Mouse (Mus musculus) hindbrain, postnatal 0 days (tissue): ENCODE results near the gene Ccdc141. TPM values are rescaled to one million over a fixed set of nuclear protein-coding genes. Genes with fewer than 3 reads are reported as not detected.
A peak's percentile ranks its signal among the peaks of the same experiment; 100 is the strongest.

ENCODE experiments used
- ATAC-seq: fragments of 200-750 bp; cut with Nextera tagmentation; 2 replicates; pipeline ENCODE4 v1.8.0; 2017; ENCODE audit warnings: mild to moderate bottlenecking, moderate TSS enrichment, moderate library complexity
- DNase-seq: peaks from one replicate; pipeline ENCODE4 v3.0.0-alpha.2; 2015; ENCODE audit warnings: low spot score
- H3K27ac ChIP-seq: fragments of 300-500 bp; sonication (generic); 2 replicates; pipeline ENCODE4 v1.5.1; 2014; ENCODE audit warnings: mild to moderate bottlenecking
- H3K27me3 ChIP-seq: fragments of 300-500 bp; sonication (generic); 2 replicates; pipeline ENCODE4 v1.6.1; 2014; ENCODE audit warnings: low read length, mixed read lengths; ENCODE audit not compliant: insufficient read depth
- H3K36me3 ChIP-seq: fragments of 300-500 bp; sonication (generic); 2 replicates; pipeline ENCODE4 v1.6.1; 2014; ENCODE audit warnings: low read length, mixed read lengths; ENCODE audit not compliant: insufficient read depth
- H3K4me1 ChIP-seq: fragments of 300-500 bp; sonication (generic); 2 replicates; pipeline ENCODE4 v1.6.1; 2014; ENCODE audit warnings: antibody characterized with exemption, low read length, mixed read lengths; ENCODE audit not compliant: insufficient read depth
- H3K4me2 ChIP-seq: fragments of 300-500 bp; sonication (generic); 2 replicates; pipeline ENCODE4 v1.6.1; 2014; ENCODE audit warnings: low read depth, mild to moderate bottlenecking, low read length, moderate library complexity, mixed read lengths
- H3K4me3 ChIP-seq: fragments of 300-500 bp; sonication (generic); 2 replicates; pipeline ENCODE4 v1.5.1; 2014; ENCODE audit warnings: low read length
- H3K9ac ChIP-seq: fragments of 300-500 bp; sonication (generic); replicated peaks from 2 replicates; pipeline ENCODE4 v1.6.1; 2014; ENCODE audit warnings: mild to moderate bottlenecking, low read length, moderate library complexity, mixed read lengths
- H3K9me3 ChIP-seq: fragments of 300-500 bp; sonication (generic); 2 replicates; pipeline ENCODE4 v1.6.1; 2016; ENCODE audit warnings: low read length, mixed read lengths
- CTCF ChIP-seq: IDR thresholded peaks from 2 replicates; pipeline ENCODE4 v1.5.1; 2016; ENCODE audit warnings: antibody characterized with exemption, control low read depth, low read depth
- WGBS: fragments of 180-500 bp; shearing (Covaris S2); extraction: QIAGEN DNeasy Blood & Tissue Kit; methylation state at CpG from one replicate; pipeline ENCODE4 v1.1.7; 2014; 5-methylcytosine and 5-hydroxymethylcytosine counted together
- polyA plus RNA-seq: library from polyadenylated mRNA; unstranded; fragments of >200 nt; fragmentation: Nextera tagmentation; extraction: Ambion mirVana; gene quantifications from 2 replicates; pipeline ENCODE4 v1.2.1, GENCODE M21; 2015
- total RNA-seq: library from RNA; depleted of rRNA; stranded (reverse); fragments of >200 nt; gene quantifications from 2 replicates; pipeline ENCODE4 v1.2.3, GENCODE M21; 2014

The Ccdc141 gene
- total and polyA plus RNA-seq, 2 experiments from 2014 or later: 10.1 to 20.0 TPM

DNA sequence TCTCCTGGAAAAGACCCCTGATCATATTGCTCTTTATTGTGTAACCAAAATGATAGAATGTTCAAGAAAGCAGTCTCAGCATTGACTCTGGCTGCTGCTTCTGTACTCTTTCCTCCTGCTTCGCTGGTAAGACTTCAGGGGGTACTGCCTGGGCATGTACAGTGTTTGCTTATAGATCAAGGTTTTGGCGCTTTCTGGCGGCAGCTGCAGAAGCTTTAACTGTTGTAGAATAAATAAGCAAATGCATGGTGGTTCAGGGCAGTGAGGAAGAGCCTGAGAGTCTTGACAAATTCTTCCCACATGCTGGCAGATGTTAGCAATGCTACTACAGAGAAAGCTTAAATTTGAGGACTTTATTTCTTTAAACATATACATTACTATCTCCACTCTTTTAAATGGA, 24.1 kb downstream of the Ccdc141 start:
- Histone ChIP-seq H3K4me1 (peaks cover 10% of the 10 kb centered on the region; the same call in 1 of the 2 replicates), H3K9me3 (no peaks in the 10 kb centered on the region), H3K27me3 (no peaks in the 10 kb centered on the region), H3K4me2 (no peak overlapping the region), H3K36me3 (no peaks in the 10 kb centered on the region), H3K9ac (no peak overlapping the region), H3K27ac (no peak overlapping the region), H3K4me3 (no peak overlapping the region)
- no peak for TF ChIP-seq CTCF
- 76% methylated on average over 3 of the region's 3 CpGs for WGBS
- DNase-seq (no peak), ATAC-seq (no peak)

DNA sequence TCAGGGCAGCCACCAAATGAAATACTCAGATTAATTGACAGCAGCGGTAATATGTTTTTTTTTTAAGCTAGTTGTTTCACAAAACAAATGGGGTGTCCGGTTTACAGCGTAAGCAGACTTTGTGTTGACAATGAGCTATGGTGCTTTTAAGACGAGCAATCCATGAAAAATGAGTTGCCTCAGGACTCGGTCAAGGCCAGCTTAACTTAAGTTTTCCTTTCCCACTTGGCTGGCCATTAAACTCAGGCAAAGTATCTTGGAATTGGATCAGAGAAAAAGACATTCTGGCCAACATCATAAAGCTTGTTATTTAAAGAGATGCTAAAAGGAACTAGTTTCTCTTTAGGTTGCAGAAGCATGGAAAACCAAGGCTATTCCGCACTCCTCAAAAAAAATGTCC, 26.9 kb downstream of the Ccdc141 start:
- no peak for DNase-seq
- no peak overlapping the region for H3K4me2 ChIP-seq
- no peak overlapping the region for H3K27ac ChIP-seq
- no peak for TF ChIP-seq CTCF
- no peak overlapping the region for H3K4me3 ChIP-seq
- H3K9ac ChIP-seq: no peak overlapping the region
- H3K9me3 ChIP-seq: no peaks in the 10 kb centered on the region
- H3K4me1 ChIP-seq: peaks cover 3% of the 10 kb centered on the region; the same call in 1 of the 2 replicates
- H3K36me3 ChIP-seq: no peaks in the 10 kb centered on the region
- 70% methylated on average over 6 of the region's 6 CpGs for WGBS
- no peaks in the 10 kb centered on the region for H3K27me3 ChIP-seq
- ATAC-seq: no peak

DNA sequence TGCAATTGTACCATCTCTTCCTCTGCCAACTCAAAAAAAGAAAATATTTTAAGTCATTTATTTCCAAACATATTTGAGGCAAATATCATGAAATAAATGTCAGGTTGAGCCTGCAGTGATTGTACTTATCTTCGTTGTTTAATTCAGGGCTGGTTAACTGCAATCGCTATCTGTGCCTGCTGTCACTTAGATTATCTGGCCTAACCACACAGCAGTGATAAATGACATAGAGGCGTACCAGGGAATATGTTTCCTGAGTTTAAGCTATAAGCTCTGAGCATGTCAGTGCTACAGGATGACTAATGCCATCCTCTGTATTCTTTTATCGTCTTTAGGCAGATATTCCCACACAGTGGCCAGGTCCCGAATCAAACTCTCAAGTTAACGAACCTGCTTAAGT, 31.6 kb downstream of the Ccdc141 start:
- TF ChIP-seq CTCF: no peak
- Histone ChIP-seq H3K4me3 (no peak overlapping the region), H3K4me2 (no peak overlapping the region), H3K4me1 (no peaks in the 10 kb centered on the region), H3K27ac (no peak overlapping the region), H3K36me3 (no peaks in the 10 kb centered on the region), H3K9me3 (no peaks in the 10 kb centered on the region), H3K9ac (no peak overlapping the region), H3K27me3 (no peaks in the 10 kb centered on the region)
- 89% methylated on average over 6 of the region's 6 CpGs for WGBS
- no peak for DNase-seq
- ATAC-seq: no peak

- Histone ChIP-seq H3K9me3 (no peaks in the 10 kb centered on the region), H3K27ac (no peak overlapping the region), H3K4me2 (no peak overlapping the region), H3K9ac (no peak overlapping the region), H3K4me1 (no peaks in the 10 kb centered on the region), H3K4me3 (no peak overlapping the region), H3K27me3 (no peaks in the 10 kb centered on the region), H3K36me3 (no peaks in the 10 kb centered on the region)
- 34% methylated on average over 1 of the region's 1 CpGs for WGBS
- no peak for TF ChIP-seq CTCF
- ATAC-seq: no peak
- DNase-seq: no peak
These were observed 35.5 kb downstream of the Ccdc141 start for GRCm38 (mm10) chr2:77134906-77135305.

DNA sequence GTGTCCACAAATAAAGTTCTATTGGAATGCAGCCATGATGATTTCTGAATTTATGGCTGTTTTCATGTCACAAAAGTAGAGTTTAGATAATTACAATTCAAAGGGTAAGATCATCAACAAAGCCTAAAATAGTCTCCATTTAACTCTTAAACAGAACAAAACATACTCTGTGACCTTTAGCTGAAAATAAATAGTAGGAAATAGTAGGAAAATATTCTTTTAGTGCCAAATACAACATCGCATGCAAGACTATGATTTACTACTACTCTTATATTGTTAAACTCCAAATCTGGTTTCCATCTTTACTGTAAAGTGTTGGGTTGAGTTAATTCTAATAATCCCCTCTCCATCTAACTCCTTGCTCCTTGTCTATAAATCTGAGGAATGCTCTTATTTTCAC, 37.0 kb downstream of the Ccdc141 start:
- Histone ChIP-seq H3K4me1 (no peaks in the 10 kb centered on the region), H3K9me3 (no peaks in the 10 kb centered on the region), H3K27ac (no peak overlapping the region), H3K36me3 (no peaks in the 10 kb centered on the region), H3K9ac (no peak overlapping the region), H3K4me3 (no peak overlapping the region), H3K4me2 (no peak overlapping the region), H3K27me3 (no peaks in the 10 kb centered on the region)
- WGBS: 98% methylated on average over 1 of the region's 1 CpGs
- ATAC-seq: no peak
- no peak for TF ChIP-seq CTCF
- DNase-seq: no peak

DNA sequence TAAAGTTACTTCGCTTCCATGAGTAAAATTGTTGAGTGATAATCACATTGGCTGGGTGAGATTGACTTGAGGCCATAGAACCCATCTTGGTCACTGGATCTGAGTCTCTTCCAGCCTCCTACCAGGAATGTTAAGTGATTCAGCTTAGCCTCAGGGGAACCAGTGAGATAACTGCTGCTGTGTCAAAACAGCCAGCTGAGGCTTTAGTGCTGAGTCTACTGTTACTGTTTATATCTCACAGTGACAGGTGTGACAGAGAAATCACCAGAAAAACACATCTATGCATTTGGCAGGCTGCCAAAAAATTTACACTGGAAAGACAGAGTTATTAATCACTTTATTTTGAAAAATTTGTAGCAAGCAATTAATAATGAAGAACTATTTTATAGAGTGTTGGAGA, 43.5 kb downstream of the Ccdc141 start:
- no peak overlapping the region for H3K27ac ChIP-seq
- H3K9ac ChIP-seq: no peak overlapping the region
- 88% methylated on average over 1 of the region's 1 CpGs for WGBS
- no peaks in the 10 kb centered on the region for H3K36me3 ChIP-seq
- no peaks in the 10 kb centered on the region for H3K9me3 ChIP-seq
- no peak for TF ChIP-seq CTCF
- ATAC-seq (no peak), DNase-seq (peak; percentile 31)
- H3K4me1 ChIP-seq: no peaks in the 10 kb centered on the region
- H3K4me3 ChIP-seq: no peak overlapping the region
- H3K4me2 ChIP-seq: no peak overlapping the region
- no peaks in the 10 kb centered on the region for H3K27me3 ChIP-seq

DNA sequence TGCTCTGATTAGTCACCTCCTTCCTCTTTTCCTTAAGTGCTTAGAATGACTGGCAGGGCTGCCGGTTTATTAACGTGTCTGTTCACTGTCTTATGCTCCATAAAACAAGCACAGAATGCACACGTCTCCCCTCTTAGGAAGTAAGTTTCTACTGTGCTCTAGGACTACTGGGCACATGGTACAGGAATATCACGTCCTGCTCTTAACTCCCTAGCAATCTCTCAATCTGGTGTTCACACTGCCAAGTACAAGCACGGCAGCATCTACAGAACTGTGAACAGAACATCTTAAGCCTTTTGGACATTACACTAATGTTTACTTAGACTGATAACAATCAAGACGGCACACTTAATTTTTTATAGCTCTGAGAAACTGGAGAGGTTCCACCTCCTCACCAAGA, 52.3 kb downstream of the Ccdc141 start:
- H3K36me3 ChIP-seq: no peaks in the 10 kb centered on the region
- WGBS: 70% methylated on average over 6 of the region's 6 CpGs
- no peak for TF ChIP-seq CTCF
- H3K9me3 ChIP-seq: no peaks in the 10 kb centered on the region
- H3K9ac ChIP-seq: no peak overlapping the region
- H3K27ac ChIP-seq: no peak overlapping the region
- H3K4me1 ChIP-seq: no peaks in the 10 kb centered on the region
- no peaks in the 10 kb centered on the region for H3K27me3 ChIP-seq
- DNase-seq (no peak), ATAC-seq (no peak)
- no peak overlapping the region for H3K4me2 ChIP-seq
- no peak overlapping the region for H3K4me3 ChIP-seq
